Mouse (Mus musculus) urinary bladder, postnatal 25 days (tissue): ENCODE data around the gene Slit3.
A peak's percentile ranks its signal among the peaks of the same experiment; 100 is the strongest.

ENCODE experiments used
- DNase-seq: peaks from one replicate; pipeline ENCODE4 v3.0.0; 2022; ENCODE audit warnings: low spot score

Gene Slit3

DNA sequence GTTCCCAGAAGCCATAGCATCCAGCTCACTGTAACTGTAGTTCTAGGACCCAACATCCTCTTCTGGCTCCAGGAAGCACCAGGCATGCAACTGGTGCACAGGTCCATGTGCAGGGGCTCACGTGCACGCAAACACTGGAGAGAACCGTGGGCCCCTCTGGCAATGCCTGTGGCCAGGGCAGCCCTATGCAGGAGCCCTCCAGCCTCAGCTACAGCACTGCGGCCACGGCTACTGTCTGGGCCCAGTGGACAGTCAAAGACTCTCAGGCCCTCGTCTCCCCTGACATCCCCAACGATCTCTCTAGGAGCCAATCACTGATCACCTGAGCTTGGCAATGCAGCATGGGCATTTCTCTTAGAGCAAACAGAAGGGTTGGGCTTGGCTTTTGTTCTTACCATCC lies 572.6 kb downstream of the Slit3 start:
- no peak for DNase-seq

DNA sequence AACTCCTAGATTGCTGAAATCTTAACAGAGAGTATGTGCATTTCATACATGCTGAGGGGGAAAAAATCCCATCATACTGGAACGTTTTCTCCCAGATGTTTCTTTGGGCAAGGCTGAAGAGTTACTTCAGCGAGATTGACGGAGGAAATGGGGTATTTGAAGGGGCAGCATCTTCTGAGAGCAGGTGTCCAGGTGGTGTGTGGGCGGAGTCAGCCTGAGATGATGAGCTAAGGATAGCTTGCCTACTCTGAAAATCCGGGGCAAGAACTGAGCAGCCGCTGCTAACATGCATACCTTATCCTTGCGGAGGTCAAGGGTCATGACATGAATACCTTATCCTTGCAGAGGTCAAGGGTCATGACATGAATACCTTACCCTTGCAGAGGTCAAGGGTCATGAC lies 576.5 kb downstream of the Slit3 start:
- DNase-seq = no peak

DNA sequence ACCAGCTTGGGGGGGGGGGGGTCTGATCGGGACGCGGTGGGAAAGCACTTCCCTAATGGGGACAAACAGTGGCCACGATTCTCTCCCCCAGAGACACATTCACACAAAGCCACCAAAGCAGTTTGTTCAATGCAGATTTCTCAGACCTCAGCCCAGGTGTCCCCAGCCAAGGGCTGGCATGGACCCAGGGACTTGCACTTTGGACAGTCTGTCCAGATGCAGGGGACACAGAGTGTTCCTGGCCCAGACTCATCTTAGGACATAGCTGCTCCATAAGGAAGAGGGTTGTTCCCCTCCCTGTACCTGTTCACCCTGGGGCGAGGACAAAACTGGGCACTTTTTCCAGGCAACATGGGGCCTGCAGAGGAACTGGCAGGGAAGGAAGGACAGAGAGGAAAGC lies 577.9 kb downstream of the Slit3 start:
- no peak for DNase-seq

DNA sequence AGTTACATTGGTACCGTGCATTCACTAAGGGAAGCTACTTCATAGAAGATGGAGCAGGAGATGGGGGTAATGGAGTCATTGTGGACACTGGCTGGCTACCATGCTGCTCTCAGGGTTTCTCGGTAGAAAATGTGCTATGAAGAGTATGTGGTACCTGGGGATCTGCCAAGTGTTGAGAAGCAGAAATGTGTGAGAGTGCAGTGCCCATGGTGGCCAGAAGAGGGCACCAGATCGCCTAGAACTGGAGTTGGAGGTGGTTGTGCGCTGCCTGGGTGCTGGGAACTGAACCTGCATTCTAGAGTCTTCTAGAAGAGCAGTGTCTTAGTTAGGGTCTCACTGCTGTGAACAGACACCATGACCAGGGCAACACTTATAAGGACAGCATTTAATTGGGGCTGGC lies 582.4 kb downstream of the Slit3 start:
- DNase-seq = no peak

DNA sequence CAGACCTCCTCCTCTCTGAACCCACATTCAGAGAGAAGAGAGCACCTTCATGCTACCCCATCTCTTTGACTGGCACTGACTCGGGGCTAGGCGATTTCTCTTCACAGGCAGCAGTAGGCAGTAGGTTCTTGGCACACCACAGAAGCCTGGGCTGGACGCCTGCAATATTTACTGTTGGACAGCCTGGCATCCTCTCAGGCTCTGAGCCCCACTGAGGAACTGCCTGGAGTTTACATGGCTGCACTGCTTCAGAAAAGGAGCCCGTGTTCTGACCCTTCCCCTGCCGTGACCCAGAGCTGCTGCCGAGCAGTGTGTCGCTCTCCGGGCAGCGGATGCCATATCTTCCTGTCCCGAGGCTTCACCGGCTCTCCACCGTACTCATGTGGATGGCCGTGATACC lies 583.4 kb downstream of the Slit3 start:
- DNase-seq = no peak

DNA sequence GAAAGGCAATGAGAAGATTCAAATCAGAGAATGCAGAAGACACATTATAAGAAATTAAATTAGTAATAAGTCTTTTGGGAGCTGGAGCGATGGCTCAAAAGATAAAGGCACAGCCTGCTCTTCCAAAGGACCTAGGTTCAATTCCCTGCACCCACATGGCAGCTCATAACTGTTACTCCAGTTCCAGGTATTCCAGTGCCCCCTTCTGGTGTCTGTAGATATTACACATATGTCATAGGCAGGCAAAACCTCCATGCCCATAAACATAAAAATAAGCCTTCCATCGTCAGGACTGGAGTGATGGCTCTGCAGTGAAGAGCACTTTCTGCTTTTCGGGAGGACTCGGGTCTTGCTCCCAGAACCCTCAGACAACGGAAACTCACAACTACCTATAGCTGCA lies 583.9 kb downstream of the Slit3 start:
- DNase-seq = no peak

DNA sequence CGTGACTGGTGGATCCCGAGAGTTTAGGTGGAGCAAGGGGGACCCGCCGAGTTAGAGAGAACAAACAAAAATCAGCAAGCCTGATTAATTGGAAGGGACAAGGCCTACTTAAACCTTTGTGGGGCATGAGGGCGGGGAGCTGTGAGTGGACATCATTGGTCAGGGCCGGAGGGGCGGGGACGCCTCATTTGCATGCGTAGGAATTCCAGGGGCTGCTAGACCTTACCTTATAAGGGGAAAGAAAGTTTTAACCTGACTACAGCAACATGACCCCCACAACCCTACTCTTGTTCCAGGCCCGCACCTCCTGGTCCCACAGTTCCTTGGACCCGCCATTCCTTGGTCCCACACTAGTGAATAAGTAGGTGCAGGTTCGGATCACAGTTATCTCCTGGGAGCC lies 586.4 kb downstream of the Slit3 start:
- DNase-seq = no peak

DNA sequence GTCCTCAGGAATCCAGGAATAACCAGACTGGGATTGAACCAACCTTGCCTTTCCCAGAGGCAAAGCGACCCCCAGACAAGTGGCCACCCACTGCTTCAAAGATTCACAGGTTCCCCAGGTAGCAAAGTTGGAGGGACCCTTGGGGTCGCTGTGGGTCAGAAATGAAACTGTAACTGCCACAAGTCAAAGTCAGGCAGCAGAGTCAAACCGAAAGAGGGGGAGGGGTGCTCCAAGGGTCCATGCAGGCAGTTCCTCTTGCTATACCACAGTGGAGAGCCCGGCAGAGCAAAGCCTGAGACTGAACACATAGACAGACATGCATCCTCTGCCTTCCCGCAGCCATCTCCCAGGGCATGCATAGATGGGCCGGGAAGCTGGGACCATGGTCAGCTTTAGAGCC lies 590.3 kb downstream of the Slit3 start:
- no peak for DNase-seq

DNA sequence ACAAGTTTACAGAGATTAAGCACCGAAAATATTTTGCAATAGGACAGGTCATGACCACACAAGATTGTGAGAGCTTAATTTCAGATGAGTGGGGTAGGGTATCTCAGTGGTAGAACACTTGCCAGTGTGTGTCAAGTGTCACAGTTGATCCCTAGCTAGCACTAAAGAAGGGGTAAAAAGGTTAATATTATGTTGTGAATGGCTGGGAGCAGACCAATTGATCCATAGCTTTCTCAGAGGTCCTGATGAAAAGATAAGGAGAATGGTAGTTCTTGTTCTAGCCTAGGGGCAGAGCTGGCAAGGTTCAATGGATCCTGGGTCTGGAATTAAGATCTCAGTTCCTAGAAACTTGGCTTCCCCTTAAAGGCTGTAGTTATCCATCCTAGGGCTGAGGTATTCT lies 597.9 kb downstream of the Slit3 start:
- DNase-seq = no peak

DNA sequence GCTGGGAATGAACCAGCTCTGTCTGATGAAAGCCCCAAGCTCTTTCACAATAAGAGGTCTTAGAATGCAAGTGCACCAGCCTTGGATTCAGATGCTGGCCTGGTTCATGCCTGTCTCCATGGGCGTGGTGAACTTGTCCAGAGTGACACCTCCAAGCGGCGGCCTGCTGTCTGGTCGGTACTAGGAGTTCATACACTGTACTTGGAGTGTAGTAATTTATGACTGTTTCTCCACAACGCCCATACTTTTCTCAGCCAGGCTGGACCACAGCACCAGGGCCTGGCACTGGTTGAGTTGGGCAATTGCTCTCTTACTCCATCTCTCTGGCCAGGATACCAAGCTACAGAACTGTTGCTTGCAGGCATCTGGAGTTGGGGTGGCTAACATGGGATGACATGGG lies 602.9 kb downstream of the Slit3 start:
- no peak for DNase-seq

DNA sequence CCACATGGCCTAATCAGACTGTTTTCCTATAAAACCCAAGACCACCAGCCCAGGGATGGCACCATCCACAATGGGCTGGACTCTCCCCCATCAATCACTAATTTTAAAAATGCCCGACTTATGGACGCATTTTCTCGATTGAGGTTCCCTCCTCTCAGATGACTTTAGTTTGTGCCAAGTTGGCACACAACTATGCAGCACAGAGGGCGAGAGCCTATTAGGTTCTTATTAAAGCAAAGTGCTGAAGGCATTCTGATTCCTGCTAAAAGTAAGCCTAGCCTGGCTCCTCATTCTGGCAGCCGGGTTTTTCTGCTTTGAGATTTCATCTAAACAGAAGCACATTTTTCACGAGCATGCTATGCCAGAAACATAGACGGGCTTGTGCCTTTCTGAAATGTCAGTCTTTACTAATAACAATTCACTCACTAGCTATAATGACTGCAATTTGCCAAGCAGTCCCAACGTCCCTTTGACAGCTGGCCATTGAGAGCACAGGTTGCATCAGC lies 605.4 kb downstream of the Slit3 start:
- DNase-seq = no peak

DNA sequence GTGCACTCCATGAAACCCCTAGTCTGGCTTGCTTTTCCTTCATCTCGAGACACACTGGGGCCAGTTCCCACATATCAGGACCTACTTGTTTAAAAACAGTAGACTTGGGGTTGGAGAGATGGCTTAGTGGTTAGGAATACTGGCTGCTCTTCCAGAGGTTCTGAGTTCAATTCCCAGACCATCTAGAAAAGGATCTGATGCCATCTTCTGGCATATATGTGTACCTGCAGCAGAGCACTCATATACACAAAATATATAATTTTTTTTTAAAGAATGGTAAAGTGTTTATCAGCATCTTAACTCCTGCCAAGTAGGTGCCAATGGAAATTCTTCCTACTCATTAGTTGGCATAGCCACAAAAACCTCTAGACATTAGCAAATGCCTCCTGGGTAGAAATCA lies 607.2 kb downstream of the Slit3 start:
- no peak for DNase-seq

DNA sequence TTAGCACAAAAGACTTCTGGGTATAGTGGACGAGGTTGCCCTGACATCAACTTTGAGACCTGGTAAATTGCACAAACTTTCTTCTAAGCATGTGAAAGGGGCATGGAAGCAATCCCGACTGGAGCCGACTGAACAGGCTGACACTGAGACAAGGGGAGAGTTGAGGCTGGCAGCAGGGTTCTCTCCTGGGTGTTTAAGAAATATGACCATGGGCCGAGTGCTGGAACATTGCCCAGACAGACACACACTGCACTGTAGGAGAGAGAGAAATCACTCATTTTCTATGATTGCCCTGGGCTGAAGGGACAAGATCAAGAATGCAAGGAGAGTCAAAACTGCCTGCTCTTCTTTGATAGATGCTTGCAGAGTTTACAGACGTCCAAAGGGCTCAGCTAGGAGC lies 608.2 kb downstream of the Slit3 start:
- DNase-seq = no peak

DNA sequence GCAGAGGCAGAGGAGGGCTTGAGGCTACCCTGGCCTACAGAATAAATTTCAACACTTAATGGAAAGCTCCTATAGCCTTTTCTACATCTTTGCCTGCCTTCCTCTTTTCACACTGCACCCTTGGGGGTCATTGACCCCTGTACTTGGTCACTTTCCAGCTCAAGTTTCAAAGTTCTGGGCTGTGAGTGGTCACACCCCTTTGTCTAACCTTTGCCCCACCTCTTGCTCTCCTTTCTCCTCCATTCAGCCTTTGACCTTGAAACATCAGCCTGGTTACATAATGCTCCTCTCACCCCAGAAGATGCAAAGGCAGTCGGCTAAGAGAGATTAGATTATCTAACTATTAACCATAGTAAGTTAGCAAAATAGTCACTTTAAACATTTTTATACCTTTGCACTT lies 611.3 kb downstream of the Slit3 start:
- no peak for DNase-seq

DNA sequence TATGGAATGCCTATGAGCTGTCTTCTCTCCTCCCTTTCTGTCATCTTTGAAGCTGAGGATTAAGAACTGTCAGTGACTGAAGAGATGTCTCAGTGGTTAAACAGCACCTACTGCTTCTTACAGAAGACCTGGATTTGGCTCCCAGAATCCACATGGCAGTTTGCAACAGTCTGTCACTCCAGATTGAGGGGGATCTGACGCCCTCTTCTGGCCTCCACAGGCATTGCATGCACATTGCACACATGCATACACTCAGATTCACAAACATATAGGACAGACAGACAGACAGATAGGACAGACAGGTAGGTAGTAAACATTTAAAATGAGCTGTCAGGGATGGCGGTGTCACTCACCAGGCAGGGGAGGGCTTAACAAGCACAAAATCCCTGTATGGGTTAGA lies 615.8 kb downstream of the Slit3 start:
- DNase-seq = no peak

DNA sequence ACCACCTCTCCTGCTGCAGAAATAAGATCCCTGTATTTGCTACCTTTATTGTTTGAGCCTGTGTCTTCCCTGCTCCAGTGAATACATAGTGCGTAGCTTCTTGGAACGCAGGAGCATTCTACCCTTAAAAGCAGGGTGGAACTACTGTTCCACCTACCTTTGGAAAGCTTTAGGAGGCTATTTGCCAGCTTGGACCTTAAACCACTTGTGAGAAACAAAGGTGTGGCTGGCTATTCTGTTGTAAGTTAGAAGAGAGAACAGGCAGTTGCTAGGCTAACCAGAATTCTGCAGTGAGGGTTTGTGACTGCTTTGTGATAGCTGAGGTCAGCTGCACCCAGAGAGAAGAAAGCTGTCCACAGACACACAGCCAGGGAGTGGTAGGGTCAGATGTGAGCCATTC lies 616.2 kb downstream of the Slit3 start:
- no peak for DNase-seq

DNA sequence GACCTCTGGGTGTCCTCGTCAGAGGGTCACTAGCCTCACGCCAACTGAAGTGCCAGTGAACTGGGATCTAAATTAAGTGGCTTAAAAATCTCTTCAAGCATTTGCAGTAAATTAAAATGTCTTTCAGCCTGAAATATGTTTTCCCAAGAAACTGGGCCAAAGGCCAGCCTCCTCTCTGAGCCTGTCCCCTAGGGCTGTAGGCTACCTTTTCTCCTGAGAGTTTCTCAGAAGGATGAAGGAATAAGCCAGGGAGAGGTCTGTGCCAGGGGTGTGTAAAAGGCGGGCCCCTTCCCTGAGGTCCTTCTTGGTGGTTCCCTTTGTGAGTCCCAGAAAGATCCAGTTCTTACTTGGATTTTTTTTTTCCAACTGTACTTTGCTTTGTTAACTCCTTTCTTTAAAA lies 617.1 kb downstream of the Slit3 start:
- DNase-seq = no peak

DNA sequence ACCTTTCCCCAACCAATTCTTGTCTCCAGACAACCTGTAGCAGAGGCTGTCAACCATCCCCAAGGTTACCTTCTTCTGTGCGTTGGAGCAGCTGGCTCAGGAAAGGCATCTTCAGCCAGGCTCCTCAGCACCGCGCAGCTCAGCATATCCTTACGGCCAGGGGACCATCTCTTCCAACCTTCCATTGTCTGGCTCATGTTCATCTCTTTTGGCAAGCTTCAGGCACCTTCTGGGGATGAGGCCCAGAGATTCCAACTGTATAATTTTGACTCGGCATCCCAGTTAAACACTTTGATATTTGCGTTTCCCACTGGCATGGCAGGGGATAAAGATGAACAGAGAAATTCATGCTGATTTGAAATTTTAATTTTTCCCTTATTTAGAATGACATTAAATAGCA lies 622.6 kb downstream of the Slit3 start:
- DNase-seq = no peak

DNA sequence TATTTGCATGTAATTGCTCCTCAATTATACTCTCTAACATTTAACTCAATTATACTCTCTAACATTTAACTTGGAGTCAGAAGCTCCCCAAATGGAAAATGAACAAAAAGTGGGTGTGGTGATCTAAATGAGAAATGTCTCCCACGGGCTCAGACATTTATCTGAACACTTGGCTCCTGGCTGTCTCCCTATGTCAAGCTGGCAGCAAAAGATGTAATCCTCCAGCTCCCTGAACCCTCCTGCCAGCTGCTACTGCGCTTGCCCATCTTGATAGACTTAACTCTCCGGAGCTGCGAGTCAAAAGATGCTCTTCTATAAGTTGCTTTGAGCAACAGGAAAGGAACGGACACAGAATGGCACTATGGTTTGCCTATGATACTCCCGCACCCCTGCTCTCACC lies 623.5 kb downstream of the Slit3 start:
- DNase-seq = no peak

DNA sequence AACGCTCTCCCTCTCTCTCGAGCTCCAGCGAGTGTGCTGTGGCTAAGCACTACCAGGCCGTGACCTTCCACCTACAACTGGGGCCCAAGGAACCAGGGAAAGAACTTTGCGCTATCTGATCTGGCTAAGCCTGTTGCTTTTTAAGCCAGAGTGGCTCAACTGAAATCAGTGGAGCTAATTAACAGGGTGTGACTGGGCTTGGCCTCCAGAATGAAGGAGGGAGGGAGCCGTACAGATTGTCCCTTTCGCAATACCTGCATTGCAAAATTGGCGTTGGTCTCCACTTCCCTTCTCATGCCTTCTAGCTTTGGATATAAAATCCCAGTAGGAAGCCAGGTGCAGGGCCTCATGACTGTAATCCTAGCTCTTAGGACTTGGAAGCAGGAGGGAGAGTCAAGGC lies 629.6 kb downstream of the Slit3 start:
- peak; percentile 52 for DNase-seq

DNA sequence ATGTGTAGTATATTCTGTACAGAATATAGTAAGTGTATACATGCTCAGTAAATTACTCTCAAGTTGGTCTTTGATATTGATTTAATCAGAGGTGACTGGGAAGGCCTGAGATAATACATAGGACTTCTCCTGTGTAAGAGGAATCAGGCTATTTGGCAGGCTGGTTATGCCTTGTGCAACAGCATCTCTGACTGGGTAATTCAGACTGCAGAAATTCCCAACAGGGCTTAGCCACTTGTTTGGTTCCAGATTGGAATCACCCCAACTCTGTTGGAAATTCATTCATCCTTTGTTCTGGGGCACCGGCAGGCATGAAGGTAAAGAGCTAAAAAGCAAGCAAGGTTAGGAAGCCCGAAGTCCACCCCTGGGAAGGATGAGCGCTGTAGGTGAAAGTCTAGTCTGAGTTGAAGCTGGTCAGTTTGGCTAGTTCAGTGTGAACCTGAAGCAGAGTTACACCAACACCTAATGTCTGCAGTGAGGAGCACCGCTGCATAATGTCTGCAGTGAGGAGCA lies 633.9 kb downstream of the Slit3 start:
- no peak for DNase-seq

DNA sequence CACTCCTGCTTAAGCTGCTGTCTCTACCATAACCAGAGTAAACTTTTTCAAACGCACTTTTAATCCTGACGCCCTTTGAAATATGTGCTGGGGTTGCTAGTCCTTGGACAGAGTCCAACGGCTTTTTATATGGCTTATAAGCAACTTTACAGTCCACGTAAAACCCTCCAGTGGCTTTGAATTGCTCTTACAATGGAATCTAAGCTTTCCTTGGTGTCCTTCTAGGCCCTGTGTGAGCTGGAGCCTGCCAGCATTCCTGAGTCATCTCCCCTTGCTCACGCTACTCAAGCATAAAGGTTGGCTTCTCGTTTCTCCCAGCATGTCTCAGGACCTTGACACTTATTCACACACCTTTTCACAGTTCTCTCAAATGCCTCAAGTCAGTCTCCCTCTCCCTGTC lies 634.5 kb downstream of the Slit3 start:
- DNase-seq = no peak

DNA sequence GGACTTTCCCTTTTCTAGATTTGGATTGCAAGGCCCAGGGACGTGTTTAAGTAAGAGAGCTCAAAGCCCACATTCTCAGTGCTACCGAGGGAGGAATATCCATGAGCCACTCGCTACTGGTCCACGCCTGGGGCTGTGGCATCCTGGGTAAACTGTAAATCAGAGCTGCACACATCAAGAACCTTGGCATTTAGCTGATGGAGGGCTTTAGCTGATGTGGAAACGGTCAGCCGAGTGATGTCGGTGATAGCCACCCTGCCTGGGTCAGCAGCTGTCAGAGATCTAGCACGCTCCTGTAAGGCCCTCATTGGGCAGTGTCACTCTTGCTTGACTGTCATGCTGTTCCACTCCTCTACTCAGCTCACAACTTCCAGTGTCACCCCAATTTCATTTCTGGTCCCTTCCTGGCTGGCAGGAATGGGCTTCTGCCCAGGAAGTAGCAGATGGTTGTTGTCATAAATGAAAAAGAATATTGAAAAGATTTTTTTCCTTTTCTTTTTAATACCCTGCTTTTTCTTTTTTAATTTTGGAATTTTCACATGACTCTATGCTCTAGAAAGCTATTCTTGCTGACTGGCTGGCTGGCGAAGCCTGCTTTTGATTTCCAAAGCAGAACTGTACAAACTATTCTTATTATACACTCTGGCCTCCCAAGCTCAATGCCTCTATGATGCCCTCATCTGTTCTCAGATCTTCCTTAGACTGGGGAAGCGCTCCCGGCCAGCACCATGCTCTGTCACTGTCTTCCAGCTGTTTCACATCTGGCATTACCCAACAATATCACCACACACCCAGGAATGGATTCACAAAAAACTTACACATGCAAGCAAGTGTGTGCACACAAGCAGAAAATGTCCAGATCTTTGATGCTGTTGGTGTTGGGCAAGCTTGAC lies 635.6 kb downstream of the Slit3 start:
- DNase-seq = no peak
